Mouse (Mus musculus) erythroblast, embryonic 14.5 days (primary cell): ENCODE data around the gene Atxn1l.

Experiments
- GATA1 ChIP-seq: IDR thresholded peaks from 2 replicates; pipeline ENCODE4 v1.6.1; 2012; ENCODE audit warnings: low read length, inconsistent platforms, mixed read lengths
- TAL1 ChIP-seq: IDR thresholded peaks from 3 replicates; pipeline ENCODE4 v1.6.1; 2012; ENCODE audit warnings: low read length, inconsistent platforms, mixed read lengths

DNA sequence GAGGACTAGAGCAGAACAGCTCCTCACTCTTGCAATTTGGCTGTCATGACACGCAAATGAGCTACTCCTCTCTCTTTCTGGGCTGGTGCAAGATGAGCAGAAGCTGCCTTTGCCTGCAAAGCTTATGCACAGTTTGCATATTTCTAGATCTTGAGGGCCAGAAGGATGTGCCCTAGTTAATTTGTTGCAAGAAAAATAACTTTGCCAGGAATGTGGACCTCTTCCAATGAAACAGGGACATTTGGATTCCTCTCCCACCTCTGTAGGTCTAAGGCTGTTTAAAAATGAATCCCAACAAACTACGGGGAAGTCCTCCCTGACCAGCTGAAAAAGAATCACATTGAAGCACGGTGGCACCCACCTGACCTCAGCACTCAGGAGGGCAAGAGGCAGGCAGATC lies 12.4 kb downstream of the Atxn1l start:
- TF ChIP-seq GATA1: no peak
- no peak for TF ChIP-seq TAL1
